7 mouse cellular contexts compared by ENCODE assay signal in the genomic region with DNA sequence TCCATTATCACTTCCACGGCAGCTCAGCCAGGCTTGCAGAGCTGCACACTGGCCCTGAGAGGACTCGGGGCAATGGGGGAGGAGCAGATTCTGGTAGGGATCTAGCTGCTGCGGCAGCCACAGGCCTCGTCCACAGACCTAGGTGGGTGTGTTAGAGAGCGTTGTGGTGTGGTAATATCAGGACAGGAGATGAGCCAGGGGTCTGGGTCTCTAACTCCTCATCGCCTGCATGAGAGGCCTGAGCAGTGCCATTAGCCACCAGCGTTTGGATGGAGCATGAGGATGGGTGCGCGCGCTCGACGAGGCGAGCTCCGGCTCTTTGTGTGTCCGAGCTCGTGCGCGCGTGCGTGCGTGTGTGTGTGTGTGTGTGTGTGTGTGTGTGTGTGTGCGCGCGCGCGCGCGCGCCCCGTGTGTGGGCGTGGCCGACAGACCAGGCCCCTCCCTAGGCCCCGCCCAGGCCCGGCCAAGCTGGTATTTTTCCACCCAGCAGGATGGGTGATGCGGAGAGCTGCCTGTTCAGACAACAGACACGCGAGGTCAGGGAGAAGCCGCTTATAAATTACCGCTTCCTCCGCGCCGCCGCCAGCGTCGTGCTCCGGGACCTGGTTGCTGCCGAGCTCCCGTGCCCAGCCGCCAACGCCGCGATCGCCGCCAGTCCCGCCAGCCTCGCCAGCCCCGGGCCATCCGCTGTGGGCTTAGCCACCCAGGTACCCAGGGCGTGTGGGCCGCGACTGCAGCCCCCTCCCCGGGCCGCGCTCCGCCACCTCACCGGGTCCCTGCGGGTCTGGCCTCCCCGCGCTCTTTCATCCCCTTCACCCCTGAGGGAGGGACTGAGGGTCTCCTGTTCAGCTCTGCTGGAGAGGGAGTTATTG. TPM values are rescaled to one million over a fixed set of nuclear protein-coding genes. Genes with fewer than 3 reads are reported as not detected.
DNase-seq lines count a peak whose midpoint lies in the region; ATAC-seq lines count a peak whose summit lies in the region.

A gene (plus strand): TSS at position 452 of the 872 bp plus-strand sequence.

- DNase-seq in adrenal gland, postnatal 10 days, result peak; percentile 96
- DNase-seq in embryonic facial prominence, embryonic 10.5 days (ENCODE audit: low spot score), result peak; percentile 98
- DNase-seq in kidney, adult 11 months, result peak; percentile 88
- peak; percentile 98 for DNase-seq in limb, embryonic 10.5 days (ENCODE audit: low spot score)
- peak; percentile 87 for DNase-seq in spleen, adult 12 weeks (ENCODE audit: low spot score)

- peak within 1 kb of the TSS; percentile 85 for H3K4me3 ChIP-seq in embryonic facial prominence, embryonic 10.5 days
- H3K4me3 ChIP-seq in limb, embryonic 10.5 days, result peak within 1 kb of the TSS; percentile 82
- peak within 1 kb of the TSS; percentile 86 for H3K4me3 ChIP-seq in midbrain, embryonic 13.5 days (replicated peaks)

- peak; percentile 46 for ATAC-seq in granulocyte monocyte progenitor cell, adult 5-6 weeks (replicated peaks; ENCODE audit: poor library complexity, severe bottlenecking)
- ATAC-seq in midbrain, embryonic 13.5 days, result peak; percentile 88

- H3K27ac ChIP-seq in embryonic facial prominence, embryonic 10.5 days (replicated peaks), result peak within 1 kb of the TSS; percentile 96
- peak within 1 kb of the TSS; percentile 94 for H3K27ac ChIP-seq in limb, embryonic 10.5 days
- peak within 1 kb of the TSS; percentile 96 for H3K27ac ChIP-seq in midbrain, embryonic 13.5 days

- no peaks in the 10 kb centered on the region for H3K36me3 ChIP-seq in embryonic facial prominence, embryonic 10.5 days (replicated peaks)
- H3K36me3 ChIP-seq in limb, embryonic 10.5 days, result no peaks in the 10 kb centered on the region
- H3K36me3 ChIP-seq in midbrain, embryonic 13.5 days, result no peaks in the 10 kb centered on the region

- H3K27me3 ChIP-seq in embryonic facial prominence, embryonic 10.5 days (replicated peaks; ENCODE audit: low read depth, poor library complexity, severe bottlenecking), result no peaks in the 10 kb centered on the region
- no peaks in the 10 kb centered on the region for H3K27me3 ChIP-seq in limb, embryonic 10.5 days (ENCODE audit: low read depth, poor library complexity, severe bottlenecking)
- no peaks in the 10 kb centered on the region for H3K27me3 ChIP-seq in midbrain, embryonic 13.5 days

- peaks cover 60% of the 10 kb centered on the region for H3K4me1 ChIP-seq in embryonic facial prominence, embryonic 10.5 days
- H3K4me1 ChIP-seq in limb, embryonic 10.5 days, result peaks cover 55% of the 10 kb centered on the region
- H3K4me1 ChIP-seq in midbrain, embryonic 13.5 days (replicated peaks), result peaks cover 48% of the 10 kb centered on the region

- H3K4me2 ChIP-seq in midbrain, embryonic 13.5 days (replicated peaks), result peak within 1 kb of the TSS; percentile 86

- H3K9me3 ChIP-seq in embryonic facial prominence, embryonic 10.5 days, result no peaks in the 10 kb centered on the region
- no peaks in the 10 kb centered on the region for H3K9me3 ChIP-seq in limb, embryonic 10.5 days (replicated peaks)
- H3K9me3 ChIP-seq in midbrain, embryonic 13.5 days, result no peaks in the 10 kb centered on the region

- peak within 1 kb of the TSS; percentile 97 for H3K9ac ChIP-seq in midbrain, embryonic 13.5 days (replicated peaks)

- WGBS in embryonic facial prominence, embryonic 10.5 days, result under 1% methylated on average over 62 of the region's 69 CpGs
- WGBS in limb, embryonic 10.5 days, result under 1% methylated on average over 66 of the region's 69 CpGs
- under 1% methylated on average over 53 of the region's 69 CpGs for WGBS in midbrain, embryonic 13.5 days

RNA-seq across cellular contexts. Expression of the gene that starts here (rescaled TPM):
- 100 to 1,000 TPM; 175 to 205 TPM for total RNA-seq in adrenal gland, postnatal 10 days (2021)
- polyA plus RNA-seq in embryonic facial prominence, embryonic 10.5 days (2016; fragmentation: Nextera tagmentation; extraction: Ambion mirVana), result 55.5 and 59.2 TPM in 2 replicates
- total RNA-seq in granulocyte monocyte progenitor cell, adult 5-6 weeks (2014; fragmentation: Nextera tagmentation), result 42.8 and 42.9 TPM in 2 replicates
- 18.9 and 30.2 TPM in 2 replicates for total RNA-seq in granulocyte monocyte progenitor cell, adult 5-6 weeks (2017)
- polyA plus RNA-seq in limb, embryonic 10.5 days (2016; fragmentation: Nextera tagmentation; extraction: Ambion mirVana), result 45.0 and 49.7 TPM in 2 replicates
- polyA plus RNA-seq in midbrain, embryonic 13.5 days (2015; fragmentation: Nextera tagmentation; extraction: Ambion mirVana), result 84.4 and 89.8 TPM in 2 replicates

Comparison
In these comparisons a context has a peak if more than half of its experiments do, and no peak if none do; other contexts are left out.
1. Peak in every context shown above with its lines: DNase-seq, ATAC-seq, H3K4me3 ChIP-seq and H3K27ac ChIP-seq.
2. RNA of the gene that starts here (total RNA-seq): 175 to 205 TPM in adrenal gland, postnatal 10 days; 18.9 to 42.9 TPM in granulocyte monocyte progenitor cell, adult 5-6 weeks; every median in the first group is over 4 times any median in the second.